Mouse (Mus musculus) hindbrain, embryonic 13.5 days (tissue): Measurements from ENCODE around the gene Otud3. TPM values are rescaled to one million over a fixed set of nuclear protein-coding genes. Genes with fewer than 3 reads are reported as not detected.
"Not testable (repeated sequence)": the region's sequence is repeated elsewhere in the genome, so short reads cannot be mapped to it uniquely, and the experiment has no call there.

ENCODE experiments used
- ATAC-seq: fragments of 200-750 bp; cut with Nextera tagmentation; 2 replicates; pipeline ENCODE4 v1.8.0; 2017; ENCODE audit warnings: moderate TSS enrichment; ENCODE audit not compliant: low FRiP score
- H3K27ac ChIP-seq: fragments of 300-500 bp; sonication (generic); 2 replicates; pipeline ENCODE4 v1.5.1; 2015; ENCODE audit warnings: inconsistent platforms, mild to moderate bottlenecking, moderate library complexity
- H3K27me3 ChIP-seq: fragments of 300-500 bp; sonication (generic); 2 replicates; pipeline ENCODE4 v1.6.1; 2015; ENCODE audit warnings: mild to moderate bottlenecking, inconsistent platforms
- H3K36me3 ChIP-seq: fragments of 300-500 bp; sonication (generic); 2 replicates; pipeline ENCODE4 v1.6.1; 2015; ENCODE audit warnings: mild to moderate bottlenecking, inconsistent platforms
- H3K4me1 ChIP-seq: fragments of 300-500 bp; sonication (generic); replicated peaks from 2 replicates; pipeline ENCODE4 v1.6.1; 2015; ENCODE audit warnings: inconsistent platforms
- H3K4me2 ChIP-seq: fragments of 300-500 bp; sonication (generic); 2 replicates; pipeline ENCODE4 v1.6.1; 2015; ENCODE audit warnings: inconsistent platforms, mild to moderate bottlenecking, moderate library complexity
- H3K4me3 ChIP-seq: fragments of 300-500 bp; sonication (generic); 2 replicates; pipeline ENCODE4 v1.5.1; 2015; ENCODE audit warnings: mild to moderate bottlenecking, inconsistent platforms
- H3K9ac ChIP-seq: fragments of 300-500 bp; sonication (generic); 2 replicates; pipeline ENCODE4 v1.6.1; 2015; ENCODE audit warnings: mild to moderate bottlenecking, inconsistent platforms
- H3K9me3 ChIP-seq: fragments of 300-500 bp; sonication (generic); 2 replicates; pipeline ENCODE4 v1.6.1; 2016; ENCODE audit warnings: inconsistent platforms
- WGBS: fragments of 180-500 bp; shearing (Covaris S2); methylation state at CpG from one replicate; pipeline ENCODE4 v1.1.7; 2015; 5-methylcytosine and 5-hydroxymethylcytosine counted together
- polyA plus RNA-seq: library from polyadenylated mRNA; unstranded; fragments of >200 nt; fragmentation: Nextera tagmentation; extraction: Ambion mirVana; gene quantifications from 2 replicates; pipeline ENCODE4 v1.2.1, GENCODE M21; 2015

Gene Otud3
- polyA plus RNA-seq, 1 experiment from 2014 or later, result 2.5 TPM

DNA sequence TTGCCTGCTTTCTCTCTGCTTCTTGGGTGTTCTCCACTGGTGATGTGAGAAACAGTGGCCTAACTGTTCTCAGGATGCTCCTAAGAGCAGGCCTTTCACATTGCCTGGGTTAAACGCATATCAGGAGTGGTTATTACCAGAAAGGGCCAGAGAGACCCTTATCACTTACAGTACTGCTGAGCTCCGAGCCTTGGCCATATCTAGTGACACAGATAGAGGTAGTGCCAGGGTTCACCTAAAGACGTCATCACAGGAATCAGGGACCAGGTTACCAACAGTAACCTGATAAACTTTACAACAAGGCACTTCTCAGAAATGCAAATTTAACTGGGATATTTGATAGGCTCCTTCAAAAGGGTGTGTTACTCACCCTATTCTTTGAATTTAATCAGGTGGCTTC is 20.1 kb upstream of the Otud3 start:
- Histone ChIP-seq H3K9me3 (no peaks in the 10 kb centered on the region), H3K9ac (no peak overlapping the region), H3K27me3 (no peaks in the 10 kb centered on the region), H3K4me2 (no peak overlapping the region), H3K4me1 (no peaks in the 10 kb centered on the region), H3K4me3 (no peak overlapping the region), H3K36me3 (no peaks in the 10 kb centered on the region), H3K27ac (no peak overlapping the region)
- ATAC-seq, result no peak
- 87% methylated on average over 3 of the region's 3 CpGs for WGBS

DNA sequence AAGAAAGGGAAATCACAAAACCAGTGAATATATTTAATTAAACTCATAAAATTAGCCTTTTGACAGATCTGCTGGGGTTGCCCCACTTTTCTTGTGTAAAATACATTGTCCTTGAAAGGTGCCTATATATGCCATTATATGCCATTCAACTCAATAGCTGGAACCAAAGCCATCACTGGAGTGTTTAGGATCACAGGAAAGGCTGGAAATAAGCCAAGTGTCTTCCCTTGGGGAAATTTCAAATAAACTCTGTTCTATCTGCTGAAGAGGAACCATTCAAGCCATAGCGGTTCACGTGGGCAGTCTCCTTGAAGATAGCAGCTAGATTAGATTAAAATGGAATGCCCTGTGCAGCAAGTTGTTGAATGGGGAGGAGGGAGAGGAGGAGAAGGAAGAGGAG is 11.8 kb upstream of the Otud3 start:
- H3K9me3 ChIP-seq, result no peaks in the 10 kb centered on the region
- 60% methylated on average over 2 of the region's 2 CpGs for WGBS
- no peak overlapping the region for H3K4me2 ChIP-seq
- ATAC-seq, result no peak
- peaks cover 7% of the 10 kb centered on the region for H3K4me1 ChIP-seq
- H3K36me3 ChIP-seq, result no peaks in the 10 kb centered on the region
- no peak overlapping the region for H3K4me3 ChIP-seq
- H3K27ac ChIP-seq, result no peak overlapping the region
- no peak overlapping the region for H3K9ac ChIP-seq
- peaks cover 6% of the 10 kb centered on the region; the same call in 1 of the 2 replicates for H3K27me3 ChIP-seq

DNA sequence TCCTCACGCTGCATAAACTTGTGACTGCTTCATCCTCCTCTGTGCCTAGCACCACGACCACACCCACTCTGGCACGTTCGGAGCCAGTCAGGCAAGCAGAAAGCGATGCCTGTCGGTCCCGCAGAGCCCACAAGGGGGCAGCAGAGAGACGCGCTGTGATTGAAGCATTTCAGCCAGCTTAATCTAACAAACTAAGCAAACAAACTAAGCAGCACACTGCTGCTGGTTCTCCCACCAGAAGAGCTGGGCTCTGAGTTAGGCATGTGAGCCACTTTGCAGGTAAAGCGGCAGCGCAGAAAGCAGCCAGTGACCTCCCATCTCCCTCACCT is 8.3 kb upstream of the Otud3 start:
- peak overlapping the region; percentile 52 for H3K4me2 ChIP-seq
- 0 out of 2 replicates have a peak, but pooled peaks cover 2% of the 10 kb centered on the region for H3K27me3 ChIP-seq
- peak overlapping the region; percentile 12; the same call in 1 of the 2 replicates for H3K27ac ChIP-seq
- H3K9ac ChIP-seq, result peak overlapping the region; percentile 58; the same call in 1 of the 2 replicates
- no peaks in the 10 kb centered on the region for H3K36me3 ChIP-seq
- peaks cover 7% of the 10 kb centered on the region for H3K4me1 ChIP-seq
- WGBS, result 4% methylated on average over 11 of the region's 11 CpGs
- peak; percentile 74 for ATAC-seq
- peak overlapping the region; percentile 32 for H3K4me3 ChIP-seq
- H3K9me3 ChIP-seq, result no peaks in the 10 kb centered on the region

DNA sequence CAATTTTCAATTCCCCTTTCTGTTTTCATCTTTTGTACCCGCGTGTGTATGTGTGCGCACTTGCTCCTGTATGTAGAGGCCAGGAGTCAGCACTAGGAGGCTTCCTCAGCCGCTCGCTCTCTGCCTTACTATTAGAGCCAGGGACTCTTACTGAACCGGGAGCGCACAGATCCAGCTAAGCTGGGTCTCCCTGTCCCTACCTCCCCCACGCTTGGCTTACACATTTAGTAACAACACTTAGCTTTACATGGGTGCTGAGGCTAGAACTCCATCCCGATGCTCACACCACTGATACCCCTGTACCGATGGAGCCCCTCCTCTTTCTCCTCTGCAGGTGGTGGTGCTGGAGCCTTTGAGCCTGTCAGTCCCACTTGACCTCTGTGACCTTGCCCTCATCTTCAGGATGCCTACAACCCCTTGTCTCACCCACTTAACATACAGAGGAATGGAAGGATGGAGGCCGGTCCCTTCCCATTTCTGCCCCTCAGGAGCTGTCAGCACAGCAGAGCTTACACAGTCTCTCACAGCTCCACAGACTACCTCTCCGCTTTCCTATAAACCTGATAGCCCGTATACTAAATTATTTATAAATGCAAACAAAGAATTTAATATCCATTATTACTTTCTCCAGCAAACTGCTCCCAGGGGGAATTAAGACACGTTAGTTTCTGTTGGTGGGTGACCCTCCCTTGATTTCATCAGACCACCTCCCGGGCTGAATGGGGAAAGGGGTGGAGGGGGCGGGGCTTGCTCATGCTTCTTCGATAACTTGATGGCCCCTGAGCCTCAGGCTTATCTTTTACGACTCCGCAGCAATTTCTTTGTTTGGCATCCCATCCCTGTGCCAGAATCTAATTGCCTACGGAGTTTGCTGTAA is 7.7 kb upstream of the Otud3 start:
- WGBS, result 31% methylated on average over 20 of the region's 20 CpGs
- Histone ChIP-seq H3K9ac (peak overlapping the region; percentile 58; the same call in 1 of the 2 replicates), H3K27ac (peak overlapping the region; percentile 62; the same call in 1 of the 2 replicates), H3K36me3 (no peaks in the 10 kb centered on the region), H3K4me1 (peaks cover 7% of the 10 kb centered on the region), H3K4me2 (peak overlapping the region; percentile 52), H3K4me3 (peak overlapping the region; percentile 32), H3K27me3 (0 out of 2 replicates have a peak, but pooled peaks cover under 1% of the 10 kb centered on the region), H3K9me3 (no peaks in the 10 kb centered on the region)
- peak; percentile 70 for ATAC-seq

DNA sequence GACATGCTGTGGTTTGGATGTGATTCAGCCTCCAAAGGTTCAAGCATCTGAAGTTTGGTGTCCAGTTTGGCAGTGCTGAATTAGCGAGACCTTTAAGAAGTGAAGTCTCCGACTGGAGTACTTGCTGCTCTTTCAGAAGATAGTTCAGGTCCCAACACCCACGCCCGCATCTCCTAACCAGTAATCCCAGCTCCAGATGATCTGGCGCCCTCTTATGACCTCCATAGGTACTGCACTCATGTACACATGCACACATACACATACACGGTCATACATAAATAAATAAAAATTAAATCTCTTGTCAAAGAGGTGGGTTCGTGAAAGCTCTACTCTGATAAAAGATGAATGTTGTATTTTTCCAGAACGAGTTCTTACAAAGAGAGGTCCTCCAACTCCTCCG is 3.5 kb upstream of the Otud3 start:
- H3K27ac ChIP-seq, result no peak overlapping the region
- H3K9me3 ChIP-seq, result no peaks in the 10 kb centered on the region
- H3K27me3 ChIP-seq, result no peaks in the 10 kb centered on the region
- no peak overlapping the region for H3K4me3 ChIP-seq
- peaks cover 17% of the 10 kb centered on the region for H3K4me1 ChIP-seq
- no peak overlapping the region for H3K9ac ChIP-seq
- 85% methylated on average over 9 of the region's 9 CpGs for WGBS
- no peak overlapping the region for H3K4me2 ChIP-seq
- ATAC-seq, result no peak
- no peaks in the 10 kb centered on the region for H3K36me3 ChIP-seq

DNA sequence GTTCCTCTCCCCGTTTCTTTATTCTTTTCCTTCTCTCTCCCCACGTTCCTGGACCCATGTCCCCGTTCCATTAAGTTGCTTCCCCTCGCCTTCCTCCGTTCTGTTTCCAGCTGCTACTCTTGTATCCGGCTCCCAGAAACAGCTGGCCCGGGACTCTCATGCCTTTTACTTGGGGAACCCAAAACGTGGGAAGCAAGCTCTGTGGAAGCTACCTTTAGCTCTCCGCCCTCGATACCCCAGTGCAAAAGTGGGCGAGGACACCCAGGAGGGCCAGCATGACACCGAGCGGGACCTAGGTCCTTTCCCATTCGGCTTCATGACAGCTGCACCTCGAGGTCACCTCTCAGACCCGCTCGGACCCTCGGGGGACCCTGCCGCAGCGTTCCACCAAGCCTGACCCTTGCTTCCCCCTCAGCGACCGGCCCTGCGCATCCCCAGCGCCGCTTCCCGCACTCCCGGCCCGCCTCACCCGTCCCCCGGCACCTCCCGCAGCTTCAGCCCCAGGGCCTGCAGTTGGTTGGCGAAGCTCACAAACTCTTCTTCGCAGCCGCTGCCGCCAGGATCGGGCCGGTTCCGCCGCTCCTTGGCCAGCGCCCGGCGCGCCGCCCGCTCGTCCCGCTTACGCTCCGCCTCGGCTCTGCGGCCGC is 481 bp downstream of the Otud3 start:
- under 1% methylated on average over 52 of the region's 52 CpGs for WGBS
- peak; percentile 64 for ATAC-seq

DNA sequence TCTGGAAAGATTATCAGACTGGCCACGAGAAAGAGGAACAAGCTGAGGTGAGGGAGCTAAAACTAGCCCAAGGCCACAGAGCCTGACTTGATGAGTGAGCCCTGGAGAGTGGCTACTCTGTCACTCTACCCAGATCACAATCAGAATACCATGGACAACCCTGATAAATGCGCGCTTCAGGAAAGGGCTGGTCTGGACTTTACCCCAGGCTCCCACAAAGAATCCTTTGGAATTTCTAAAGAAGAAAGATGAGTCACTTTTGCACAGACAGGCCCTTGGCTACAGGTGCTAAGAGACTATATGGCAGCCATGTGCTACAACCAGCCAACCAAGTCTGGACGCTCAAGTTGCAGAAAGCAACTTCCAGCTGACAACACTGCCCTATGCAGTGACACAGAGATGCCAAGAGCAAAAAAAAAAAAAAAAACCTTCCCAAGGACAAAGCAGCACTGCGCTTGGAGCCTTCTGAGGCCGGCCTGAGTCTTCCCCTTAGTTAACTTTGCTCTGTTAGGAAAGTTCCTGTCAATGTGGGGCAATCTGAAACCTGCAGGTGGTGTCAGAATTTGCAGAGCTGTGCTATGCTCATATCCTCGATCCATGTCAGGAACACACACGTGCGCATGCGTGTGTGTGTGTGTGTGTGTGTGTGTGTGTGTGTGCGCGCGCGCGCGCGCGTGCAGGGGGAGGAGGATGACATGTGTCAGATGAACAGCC is 8.0 kb downstream of the Otud3 start:
- 96% methylated on average over 18 of the region's 18 CpGs for WGBS
- Histone ChIP-seq H3K9me3 (no peaks in the 10 kb centered on the region), H3K4me1 (peaks cover 10% of the 10 kb centered on the region), H3K36me3 (peaks cover 86% of the 10 kb centered on the region), H3K9ac (no peak overlapping the region), H3K27ac (no peak overlapping the region), H3K4me3 (no peak overlapping the region), H3K4me2 (no peak overlapping the region), H3K27me3 (no peaks in the 10 kb centered on the region)
- ATAC-seq, result no peak

More for the DNA sequence above, 481 bp downstream of the Otud3 start:
- H3K4me3 ChIP-seq, result peak overlapping the region; percentile 96
- peak overlapping the region; percentile 81 for H3K4me2 ChIP-seq
- H3K36me3 ChIP-seq, result peaks cover 13% of the 10 kb centered on the region
- peaks cover 35% of the 10 kb centered on the region for H3K4me1 ChIP-seq
- H3K9ac ChIP-seq, result peak overlapping the region; percentile 95
- H3K9me3 ChIP-seq, result no peaks in the 10 kb centered on the region
- no peaks in the 10 kb centered on the region for H3K27me3 ChIP-seq
- peak overlapping the region; percentile 79 for H3K27ac ChIP-seq

DNA sequence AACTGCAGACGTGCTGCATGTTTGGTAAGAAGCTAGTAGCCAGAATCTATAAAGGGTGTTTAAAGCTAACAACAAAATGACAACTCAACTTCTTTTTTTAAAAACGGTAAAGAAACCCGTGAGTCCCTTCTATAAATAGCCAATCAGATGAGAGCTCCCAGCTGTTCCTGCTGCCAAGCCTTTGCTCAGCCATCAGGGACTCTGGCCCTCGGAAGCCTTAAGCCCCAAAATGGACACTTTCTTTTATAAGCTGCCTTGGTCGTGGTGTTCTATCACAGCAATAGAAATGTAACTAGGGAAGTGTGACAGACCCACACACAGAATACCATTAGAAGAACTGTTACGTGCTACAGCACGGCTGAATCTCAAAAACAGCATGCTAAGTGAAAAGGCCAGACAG is 14.4 kb downstream of the Otud3 start:
- Histone ChIP-seq H3K4me2 (no peak overlapping the region), H3K4me1 (no peaks in the 10 kb centered on the region), H3K9ac (no peak overlapping the region), H3K4me3 (no peak overlapping the region), H3K9me3 (no peaks in the 10 kb centered on the region), H3K27ac (no peak overlapping the region), H3K27me3 (no peaks in the 10 kb centered on the region), H3K36me3 (peaks cover 94% of the 10 kb centered on the region)
- ATAC-seq, result no peak
- WGBS, result 79% methylated on average over 7 of the region's 7 CpGs

DNA sequence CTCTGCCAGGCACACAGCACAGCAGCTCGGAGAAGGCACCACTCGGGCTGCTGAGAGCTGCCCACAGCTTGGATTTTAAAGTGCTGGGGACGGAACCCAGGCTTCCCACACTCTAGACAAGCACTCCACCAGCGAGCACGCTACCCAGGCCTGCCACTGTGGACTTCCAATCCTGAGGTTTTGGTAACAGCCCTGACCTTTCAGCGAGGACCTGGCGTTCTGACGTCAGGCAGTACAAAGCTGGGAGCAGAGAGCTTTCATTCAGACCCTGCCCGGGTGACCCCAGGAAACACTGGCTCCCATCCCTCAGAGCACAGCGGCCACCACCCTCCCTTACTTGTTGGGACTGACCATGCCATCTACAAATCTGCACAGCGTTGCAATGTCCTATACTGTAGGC is 20.0 kb downstream of the Otud3 start:
- H3K4me3 ChIP-seq, H3K27me3 ChIP-seq, H3K9ac ChIP-seq, H3K4me1 ChIP-seq, H3K4me2 ChIP-seq, ATAC-seq, H3K9me3 ChIP-seq, H3K27ac ChIP-seq: not testable (repeated sequence)
- H3K36me3 ChIP-seq, result peaks cover 86% of the 10 kb centered on the region
- 88% methylated on average over 11 of the region's 11 CpGs for WGBS

DNA sequence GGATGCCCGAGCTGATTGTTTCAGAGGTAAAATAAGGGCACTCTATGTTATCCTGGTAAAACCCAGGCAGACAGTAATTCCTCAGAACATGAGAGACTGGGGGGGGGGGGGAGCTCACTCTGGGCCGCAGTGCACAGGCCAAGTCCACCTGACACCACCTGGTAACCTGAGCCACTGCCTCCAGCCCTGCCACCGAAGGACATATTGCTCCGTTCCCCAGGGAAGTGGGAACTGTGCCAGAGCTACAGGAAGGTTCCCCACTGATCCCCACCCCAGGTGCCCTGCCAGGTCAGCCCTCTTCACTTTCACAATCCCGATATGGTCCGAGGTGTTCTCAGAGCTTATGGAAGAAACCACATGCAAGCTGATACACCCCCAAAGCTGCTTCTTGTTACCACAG is 21.1 kb downstream of the Otud3 start:
- no peaks in the 10 kb centered on the region for H3K9me3 ChIP-seq
- no peak overlapping the region for H3K4me2 ChIP-seq
- H3K27me3 ChIP-seq, result no peaks in the 10 kb centered on the region
- WGBS, result 83% methylated on average over 6 of the region's 6 CpGs
- no peak overlapping the region for H3K4me3 ChIP-seq
- H3K27ac ChIP-seq, result no peak overlapping the region
- no peaks in the 10 kb centered on the region for H3K4me1 ChIP-seq
- no peak for ATAC-seq
- no peak overlapping the region for H3K9ac ChIP-seq
- peaks cover 75% of the 10 kb centered on the region for H3K36me3 ChIP-seq

DNA sequence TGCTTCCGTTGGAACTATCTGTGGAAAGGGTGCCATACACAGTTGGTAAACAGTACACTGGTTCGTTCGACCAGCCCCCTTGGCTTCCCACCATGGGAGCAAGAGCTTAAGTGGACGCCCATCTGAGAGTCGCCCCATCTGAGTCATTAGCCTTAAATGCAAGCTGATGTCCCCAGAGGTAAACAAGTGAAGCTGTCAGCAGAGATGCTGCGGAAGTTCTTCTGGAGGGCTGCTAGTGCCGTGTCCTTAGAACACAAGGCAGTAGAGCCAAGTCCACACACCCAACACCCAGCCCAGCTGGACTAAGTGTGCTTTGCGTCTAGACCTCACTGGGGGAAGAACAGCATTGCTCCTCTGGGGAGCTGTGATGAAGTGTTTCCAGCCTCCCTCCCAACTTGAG is 24.1 kb downstream of the Otud3 start:
- H3K27ac ChIP-seq, result peak overlapping the region; percentile 35; the same call in 1 of the 2 replicates
- ATAC-seq, result no peak
- no peak overlapping the region for H3K4me2 ChIP-seq

DNA sequence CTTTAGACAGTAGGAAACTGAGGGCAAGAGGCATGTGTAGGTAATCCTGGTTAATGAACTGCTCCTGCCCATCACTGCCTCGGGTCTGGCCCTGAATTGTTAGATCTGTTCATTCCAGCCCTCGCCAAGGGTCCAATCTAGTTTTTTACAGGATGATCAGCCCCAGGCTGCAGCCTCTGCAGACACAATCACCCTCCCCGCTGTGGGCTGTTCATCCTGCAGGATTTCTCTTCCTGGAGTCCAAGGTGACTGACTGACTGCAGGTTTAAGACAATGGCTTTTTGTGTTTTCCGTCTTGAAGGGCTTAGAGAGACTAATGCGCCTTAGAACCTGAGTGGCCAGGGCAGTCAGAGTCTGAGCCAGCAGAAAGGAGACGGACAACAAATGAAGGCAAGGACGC is 24.6 kb downstream of the Otud3 start:
- no peaks in the 10 kb centered on the region for H3K27me3 ChIP-seq
- H3K4me1 ChIP-seq, result no peaks in the 10 kb centered on the region
- H3K9ac ChIP-seq, result no peak overlapping the region
- no peak overlapping the region for H3K4me3 ChIP-seq
- no peaks in the 10 kb centered on the region for H3K9me3 ChIP-seq
- H3K4me2 ChIP-seq, result no peak overlapping the region
- WGBS, result 66% methylated on average over 7 of the region's 7 CpGs
- no peak for ATAC-seq
- H3K27ac ChIP-seq, result peak overlapping the region; percentile 35; the same call in 1 of the 2 replicates
- peaks cover 40% of the 10 kb centered on the region for H3K36me3 ChIP-seq

More for the DNA sequence above, 24.1 kb downstream of the Otud3 start:
- H3K36me3 ChIP-seq, result peaks cover 44% of the 10 kb centered on the region
- H3K27me3 ChIP-seq, result no peaks in the 10 kb centered on the region
- WGBS, result 79% methylated on average over 8 of the region's 8 CpGs
- H3K9ac ChIP-seq, result no peak overlapping the region
- no peaks in the 10 kb centered on the region for H3K9me3 ChIP-seq
- no peak overlapping the region for H3K4me3 ChIP-seq
- H3K4me1 ChIP-seq, result no peaks in the 10 kb centered on the region
